Mouse (Mus musculus) heart, adult 2 months (tissue): ENCODE results near the gene Hist2h3b. TPM values are rescaled to one million over a fixed set of nuclear protein-coding genes. Genes with fewer than 3 reads are reported as not detected.
A peak's percentile ranks its signal among the peaks of the same experiment; 100 is the strongest.

Source experiments
- DNase-seq, 2 experiments: peaks; one replicate each; pipeline ENCODE4 v3.0.0; 2021
- H3K27ac ChIP-seq: fragments of 200-600 bp; 2 replicates; pipeline ENCODE4 v1.8.1; 2022
- H3K27me3 ChIP-seq: fragments of 200-500 bp; 2 replicates; pipeline ENCODE4 v1.6.1; 2012; ENCODE audit warnings: mild to moderate bottlenecking, low read length, inconsistent platforms, mixed read lengths; ENCODE audit not compliant: control insufficient read depth, insufficient read depth
- H3K36me3 ChIP-seq: fragments of 200-500 bp; 2 replicates; pipeline ENCODE4 v1.6.1; 2012; ENCODE audit warnings: low read length, inconsistent platforms; ENCODE audit not compliant: control insufficient read depth, insufficient read depth
- H3K4me1 ChIP-seq: fragments of 200-500 bp; 2 replicates; pipeline ENCODE4 v1.6.1; 2011; ENCODE audit warnings: low read length; ENCODE audit not compliant: control insufficient read depth, insufficient read depth
- H3K4me3 ChIP-seq: fragments of 200-600 bp; 2 replicates; pipeline ENCODE4 v1.8.1; 2022
- H3K79me2 ChIP-seq: fragments of 200-500 bp; replicated peaks from 2 replicates; pipeline ENCODE4 v1.6.1; 2012; ENCODE audit warnings: mild to moderate bottlenecking, inconsistent platforms, low read length, moderate library complexity, mixed read lengths; ENCODE audit not compliant: control insufficient read depth, insufficient read depth
- H3K9ac ChIP-seq: fragments of 200-500 bp; 2 replicates; pipeline ENCODE4 v1.6.1; 2012; ENCODE audit warnings: low read depth, mild to moderate bottlenecking, control low read depth, inconsistent platforms, low read length, mixed read lengths
- CTCF ChIP-seq: fragments of 200-600 bp; IDR thresholded peaks from 2 replicates; pipeline ENCODE4 v1.8.1; 2022; ENCODE audit warnings: antibody characterized with exemption, mild to moderate bottlenecking, moderate library complexity
- EP300 ChIP-seq: fragments of 200-500 bp; IDR thresholded peaks from 2 replicates; pipeline ENCODE4 v1.6.1; 2011; ENCODE audit warnings: low read depth, low read length, control low read depth; ENCODE audit not compliant: insufficient read depth
- POLR2A ChIP-seq: fragments of 200-500 bp; IDR thresholded peaks from 2 replicates; pipeline ENCODE4 v1.6.1; 2011; ENCODE audit warnings: mild to moderate bottlenecking, low read depth, low read length, control low read depth; ENCODE audit not compliant: insufficient read depth
- WGBS: fragments of 180-500 bp; shearing (Covaris S2); methylation state at CpG from one replicate; pipeline ENCODE4 v1.1.7; 2018; 5-methylcytosine and 5-hydroxymethylcytosine counted together
- intact Hi-C: fragments of 180-260 bp; cut with DNase I; formaldehyde crosslinking; loops from one replicate; pipeline ENCODE4 v1.15.1; 2025
- polyA plus RNA-seq: library from polyadenylated mRNA; depleted of rRNA; stranded (reverse); fragments of >200 nt; gene quantifications from 2 replicates; pipeline ENCODE4 v1.2.3, GENCODE M21; 2012
- total RNA-seq, 2 experiments: library from RNA; stranded (reverse); gene quantifications; 2 replicates each; pipeline ENCODE4 v1.2.3; 2021

Gene Hist2h3b
- total and polyA plus RNA-seq, 3 experiments, result 5.2 to 18.3 (median 11.5) TPM

- Histone ChIP-seq H3K4me3 (peak overlapping the region; percentile 57), H3K27me3 (no peaks in the 10 kb centered on the region), H3K79me2 (peaks cover 2% of the 10 kb centered on the region; the same call in 1 of the 2 replicates), H3K4me1 (peaks cover 7% of the 10 kb centered on the region), H3K9ac (peak overlapping the region; percentile 69), H3K27ac (peak overlapping the region; percentile 98), H3K36me3 (peaks cover 2% of the 10 kb centered on the region)
- 40% methylated on average over 9 of the region's 9 CpGs for WGBS
- DNase-seq, result peak; percentile 34 to 50
- TF ChIP-seq EP300, result no peak
- TF ChIP-seq CTCF, result no peak
- no peak for TF ChIP-seq POLR2A
- intact Hi-C loops, result loop anchor here (2.0 to 5.0 kb wide), 2 partner anchors 15 to 329 kb away; partner anchors contain the start of genes Aph1a and BC028528
These were observed 46.8 kb upstream of the Hist2h3b start for GRCm38 (mm10) chr3:96221640-96222038.

- peaks cover 7% of the 10 kb centered on the region for H3K4me1 ChIP-seq
- WGBS, result 81% methylated on average over 4 of the region's 4 CpGs
- TF ChIP-seq POLR2A (no peak), EP300 (no peak), CTCF (no peak)
- H3K79me2 ChIP-seq, result peaks cover 2% of the 10 kb centered on the region; the same call in 1 of the 2 replicates
- H3K9ac ChIP-seq, result no peak overlapping the region
- no peaks in the 10 kb centered on the region for H3K27me3 ChIP-seq
- intact Hi-C loops, result loop anchor here (2.0 to 5.0 kb wide), 2 partner anchors 14 to 330 kb away; partner anchors contain the start of genes Aph1a and BC028528
- peaks cover 2% of the 10 kb centered on the region for H3K36me3 ChIP-seq
- H3K27ac ChIP-seq, result no peak overlapping the region
- DNase-seq, result no peak
- H3K4me3 ChIP-seq, result no peak overlapping the region
These were observed 45.7 kb upstream of the Hist2h3b start for GRCm38 (mm10) chr3:96222774-96223173.

GRCm38 (mm10) chr3:96225421-96225820, 43.0 kb upstream of the Hist2h3b start:
- H3K79me2 ChIP-seq, result peaks cover 2% of the 10 kb centered on the region; the same call in 1 of the 2 replicates
- peak in 1 of 2 experiments; percentile 10 for DNase-seq
- peaks cover 7% of the 10 kb centered on the region for H3K4me1 ChIP-seq
- no peak overlapping the region for H3K4me3 ChIP-seq
- 62% methylated on average over 2 of the region's 2 CpGs for WGBS
- H3K36me3 ChIP-seq, result peaks cover 2% of the 10 kb centered on the region
- no peak for TF ChIP-seq POLR2A
- no peak for TF ChIP-seq EP300
- no peak for TF ChIP-seq CTCF
- intact Hi-C loops, result no loop called here
- no peak overlapping the region for H3K27ac ChIP-seq
- no peak overlapping the region for H3K9ac ChIP-seq
- no peaks in the 10 kb centered on the region for H3K27me3 ChIP-seq

DNA sequence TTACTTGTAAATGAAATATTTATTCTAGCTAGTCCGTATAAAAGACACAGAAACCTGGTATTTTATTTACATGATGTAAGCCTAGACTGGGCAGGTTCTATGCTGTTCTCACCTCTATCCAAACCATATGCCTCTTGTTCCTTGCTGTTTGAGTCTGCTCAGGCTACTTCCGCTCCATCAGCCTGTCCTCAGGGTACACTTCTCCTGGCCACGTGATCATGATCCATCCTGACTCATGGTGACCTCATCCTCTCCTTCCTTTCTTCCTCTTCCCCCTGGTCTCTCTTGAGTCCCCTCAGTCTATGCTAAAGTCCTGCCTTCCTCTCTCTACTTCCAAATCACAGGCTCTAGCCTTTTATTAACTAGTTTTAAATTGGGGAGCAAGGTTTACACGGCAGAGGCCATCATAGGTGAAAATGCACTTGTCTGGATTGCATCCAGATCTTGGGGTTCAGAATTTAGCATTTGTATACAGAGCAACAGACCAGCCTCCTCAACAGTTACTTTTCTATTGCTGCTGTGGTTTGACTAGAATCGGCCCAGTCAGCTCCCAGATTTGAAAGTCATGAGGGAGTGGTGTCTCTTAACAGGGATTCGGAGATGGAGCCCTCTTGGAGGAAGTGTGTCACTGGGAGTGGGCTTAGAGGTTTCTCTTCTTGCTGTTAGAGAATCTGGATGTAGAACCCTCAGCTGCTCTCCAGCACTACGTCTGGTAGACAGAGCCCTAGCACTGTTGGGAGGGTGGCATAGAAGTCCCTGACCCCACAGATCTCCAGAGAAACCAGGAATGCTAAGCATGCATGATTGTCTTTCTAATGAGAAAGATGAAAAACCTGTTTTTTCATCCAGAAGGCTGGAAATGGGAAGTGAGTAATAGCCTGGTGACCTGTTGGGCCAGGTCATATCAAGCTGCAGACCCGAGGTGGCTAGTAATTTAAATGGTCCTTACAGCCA, 41.5 kb upstream of the Hist2h3b start:
- Histone ChIP-seq H3K4me1 (peaks cover 5% of the 10 kb centered on the region), H3K4me3 (no peak overlapping the region), H3K27ac (no peak overlapping the region), H3K27me3 (no peaks in the 10 kb centered on the region), H3K9ac (no peak overlapping the region), H3K36me3 (peaks cover 2% of the 10 kb centered on the region), H3K79me2 (peaks cover 2% of the 10 kb centered on the region; the same call in 1 of the 2 replicates)
- peak; percentile 16 to 47 for DNase-seq
- intact Hi-C loops, result no loop called here
- TF ChIP-seq POLR2A (no peak), CTCF (no peak)
- WGBS, result 53% methylated on average over 8 of the region's 8 CpGs

GRCm38 (mm10) chr3:96228828-96229227, 39.6 kb upstream of the Hist2h3b start:
- no peaks in the 10 kb centered on the region; the same call in 1 of the 2 replicates for H3K4me1 ChIP-seq
- TF ChIP-seq POLR2A, result no peak
- TF ChIP-seq EP300, result no peak
- no peak for TF ChIP-seq CTCF
- no peak overlapping the region for H3K9ac ChIP-seq
- no peak for DNase-seq
- 73% methylated on average over 2 of the region's 2 CpGs for WGBS
- no peaks in the 10 kb centered on the region for H3K36me3 ChIP-seq
- H3K27ac ChIP-seq, result no peak overlapping the region
- intact Hi-C loops, result no loop called here
- H3K79me2 ChIP-seq, result peaks cover 2% of the 10 kb centered on the region; the same call in 1 of the 2 replicates
- no peak overlapping the region for H3K4me3 ChIP-seq
- H3K27me3 ChIP-seq, result no peaks in the 10 kb centered on the region

DNA sequence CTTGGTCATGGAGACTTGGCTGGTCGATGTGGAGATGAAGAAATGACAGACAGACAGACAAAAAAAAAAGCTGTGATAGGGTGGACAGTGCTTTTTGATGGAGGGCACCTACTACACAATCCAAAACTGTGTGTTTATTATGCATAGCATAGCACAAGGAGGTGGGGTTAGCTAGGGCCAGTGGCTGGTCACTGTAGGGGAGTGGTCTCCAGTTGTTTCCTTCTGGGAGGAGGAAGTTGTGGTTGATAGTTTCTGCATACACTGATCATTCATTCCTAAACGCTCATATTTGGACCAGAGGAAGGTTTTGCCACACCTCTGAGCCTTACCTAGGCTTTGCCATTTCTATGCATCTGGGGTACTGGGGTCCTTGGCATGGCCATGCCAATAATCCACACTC, 38.0 kb upstream of the Hist2h3b start:
- Histone ChIP-seq H3K9ac (no peak overlapping the region), H3K36me3 (no peaks in the 10 kb centered on the region), H3K27me3 (no peaks in the 10 kb centered on the region), H3K4me1 (no peaks in the 10 kb centered on the region; the same call in 1 of the 2 replicates), H3K27ac (no peak overlapping the region; the same call in none of the 2 replicates), H3K79me2 (peaks cover 1% of the 10 kb centered on the region; the same call in 1 of the 2 replicates), H3K4me3 (no peak overlapping the region)
- DNase-seq, result no peak
- WGBS, result 58% methylated on average over 2 of the region's 2 CpGs
- no peak for TF ChIP-seq CTCF
- no peak for TF ChIP-seq EP300
- TF ChIP-seq POLR2A, result no peak
- intact Hi-C loops, result loop anchor here (5.0 kb wide), 1 partner anchor 163 kb away; no protein-coding TSS in a partner anchor
